Mouse (Mus musculus) naive thymus-derived CD4-positive, alpha-beta T cell, adult 2 months (primary cell): ENCODE results near the gene Slc27a1.

Source experiments
- DNase-seq: peaks from one replicate; pipeline ENCODE4 v3.0.0-alpha.2; 2011; ENCODE audit warnings: low read depth

Gene Slc27a1

GRCm38 (mm10) chr8:71586891-71587290 is 18.2 kb downstream of the Slc27a1 start:
- DNase-seq = peak; percentile 61

- no peak for DNase-seq
Observed at GRCm38 (mm10) chr8:71588762-71589161, 20.1 kb downstream of the Slc27a1 start.

DNA sequence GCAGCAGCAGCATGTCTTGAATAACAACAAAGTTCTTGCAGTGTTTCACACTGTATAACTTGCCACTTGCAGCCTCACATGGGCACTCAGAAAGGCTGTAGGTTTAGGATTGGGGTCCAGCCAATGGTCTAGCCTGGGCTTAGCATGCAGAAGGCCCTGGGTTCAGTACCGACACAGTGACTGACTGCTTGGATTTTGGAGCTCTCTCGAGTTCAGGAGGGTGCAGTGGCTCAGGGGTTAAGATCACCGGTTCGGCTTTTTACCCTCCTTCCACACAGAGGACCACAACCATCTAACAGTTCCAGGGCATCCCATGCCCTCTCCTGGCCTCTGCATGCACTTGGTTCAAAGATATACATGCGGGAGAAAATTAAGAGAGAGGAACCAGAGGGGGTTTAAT is 22.3 kb downstream of the Slc27a1 start:
- DNase-seq = no peak

- DNase-seq = peak; percentile 93
Observed at GRCm38 (mm10) chr8:71591471-71592373, 23.0 kb downstream of the Slc27a1 start, which contains the start of gene Pgls. Gene Pgls, plus strand, starts transcription at chr8:71592176.

- no peak for DNase-seq
Observed at GRCm38 (mm10) chr8:71592374-71593170, 23.9 kb downstream of the Slc27a1 start.

DNA sequence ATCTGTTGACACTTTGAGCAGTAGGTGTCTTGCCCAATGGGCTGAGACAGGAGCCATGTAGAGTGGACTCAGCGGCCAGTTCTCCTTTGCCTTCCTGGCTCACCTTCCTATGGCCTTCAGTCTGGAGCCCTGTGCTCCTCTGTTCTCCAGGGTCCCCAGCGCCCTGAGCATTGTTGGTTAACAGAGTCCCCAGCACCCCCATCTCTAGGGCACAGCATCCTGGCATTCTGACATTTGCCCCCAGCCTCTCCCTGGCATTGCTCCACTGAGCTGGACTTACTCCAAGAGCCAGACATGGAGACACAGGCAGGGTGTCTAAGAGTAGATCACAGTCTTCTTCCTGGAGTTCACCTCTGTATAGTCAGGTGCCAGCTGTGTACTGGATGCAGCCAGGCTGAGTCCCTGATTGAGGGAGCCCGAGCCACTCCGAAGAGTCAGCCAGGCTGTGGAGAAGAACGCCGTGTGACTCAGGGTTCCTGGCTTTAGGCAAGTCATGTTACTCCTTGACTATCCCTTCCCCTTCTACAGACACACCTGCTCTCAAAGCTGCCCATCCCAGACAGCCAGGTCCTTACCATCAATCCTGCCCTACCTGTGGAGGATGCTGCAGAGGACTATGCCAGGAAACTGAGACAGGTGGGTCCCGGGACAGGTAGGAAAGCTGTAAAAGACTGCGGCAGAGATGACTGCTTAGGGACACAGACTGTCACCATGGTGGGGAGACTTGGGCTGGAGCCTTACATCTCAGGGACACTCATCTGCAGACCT is 25.1 kb downstream of the Slc27a1 start:
- DNase-seq = no peak

GRCm38 (mm10) chr8:71594324-71594722 is 25.6 kb downstream of the Slc27a1 start:
- DNase-seq = no peak

DNA sequence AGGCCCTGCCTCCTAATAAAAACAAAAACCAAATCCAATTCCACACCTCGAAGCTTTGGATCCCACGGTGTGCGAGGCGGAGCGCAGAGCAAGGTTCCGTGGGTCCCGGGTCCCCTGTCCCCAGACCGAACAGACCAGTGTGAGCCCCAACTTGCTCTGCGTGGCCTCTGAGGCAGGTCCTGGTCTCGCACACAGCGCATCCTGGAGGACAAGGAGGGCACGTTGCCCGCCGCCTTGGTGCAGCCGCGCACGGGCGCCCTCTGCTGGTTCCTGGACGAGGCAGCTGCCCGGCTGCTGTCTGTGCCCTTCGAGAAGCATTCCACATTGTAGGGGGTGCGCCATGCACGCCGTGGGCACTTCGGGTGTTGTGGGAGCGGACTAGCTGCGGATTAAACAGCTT is 27.2 kb downstream of the Slc27a1 start:
- DNase-seq = peak; percentile 92

DNA sequence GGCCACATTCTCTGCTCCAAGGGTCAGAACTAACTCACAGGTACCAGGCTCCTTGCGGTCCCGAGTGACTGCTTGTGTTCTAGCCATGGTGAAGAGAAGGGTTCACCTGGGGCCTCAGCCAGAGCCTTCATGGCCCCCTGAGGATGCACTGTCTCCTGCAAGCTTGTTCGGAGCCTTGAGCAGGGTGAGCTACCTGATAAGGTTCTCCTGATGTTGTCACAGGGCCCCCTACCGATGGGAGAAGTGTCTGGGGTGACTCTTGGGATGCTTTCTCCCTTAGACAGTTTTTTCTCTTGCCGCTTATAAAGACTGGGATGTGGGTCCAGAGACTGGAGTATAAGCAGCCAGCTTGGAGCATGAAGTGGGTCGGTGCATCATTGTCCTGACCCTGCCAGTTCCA is 27.7 kb downstream of the Slc27a1 start:
- DNase-seq = no peak

DNA sequence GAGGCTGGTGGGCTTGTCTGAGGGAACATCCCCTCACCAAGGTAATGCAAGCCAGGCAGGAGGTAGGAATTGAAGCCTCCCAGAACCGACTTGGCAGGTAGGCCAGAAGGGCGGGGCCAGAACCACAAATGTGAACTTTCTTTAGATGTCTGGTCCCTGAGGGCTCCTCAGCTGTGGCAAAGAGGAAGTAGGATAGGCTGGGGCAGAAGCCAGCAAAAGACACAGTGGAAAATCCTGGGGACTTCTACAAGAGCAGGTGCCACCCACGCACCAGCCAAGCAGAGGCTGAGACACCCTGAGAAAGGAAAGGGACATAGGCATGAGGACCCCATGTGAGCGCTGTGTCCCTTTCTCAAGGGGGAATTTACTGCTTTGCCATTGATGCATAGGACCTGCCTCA is 28.1 kb downstream of the Slc27a1 start:
- peak; percentile 42 for DNase-seq

GRCm38 (mm10) chr8:71597451-71597850 is 28.8 kb downstream of the Slc27a1 start, which contains the start of gene Fam129c:
Gene Fam129c, plus strand, starts transcription at chr8:71597648.
- DNase-seq = no peak

DNA sequence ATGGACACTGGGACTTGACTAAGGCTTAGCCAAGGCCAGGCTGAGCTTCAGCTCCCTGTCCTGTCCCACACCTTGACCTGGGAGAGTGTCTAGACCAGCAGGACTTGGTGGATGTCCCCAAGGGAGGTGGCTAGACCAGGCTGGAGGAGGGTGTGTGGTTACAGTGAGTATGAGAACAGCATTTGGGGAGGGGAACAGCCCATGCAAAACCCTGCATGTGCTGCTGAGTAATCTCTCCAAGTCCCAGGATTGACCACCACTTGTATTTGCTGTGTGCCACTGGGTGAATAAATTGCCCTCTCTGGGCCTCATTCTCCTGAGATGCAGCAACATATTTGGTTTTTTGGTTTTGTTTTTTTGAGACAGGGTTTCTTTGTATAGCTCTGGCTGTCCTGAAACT is 29.7 kb downstream of the Slc27a1 start:
- no peak for DNase-seq

DNA sequence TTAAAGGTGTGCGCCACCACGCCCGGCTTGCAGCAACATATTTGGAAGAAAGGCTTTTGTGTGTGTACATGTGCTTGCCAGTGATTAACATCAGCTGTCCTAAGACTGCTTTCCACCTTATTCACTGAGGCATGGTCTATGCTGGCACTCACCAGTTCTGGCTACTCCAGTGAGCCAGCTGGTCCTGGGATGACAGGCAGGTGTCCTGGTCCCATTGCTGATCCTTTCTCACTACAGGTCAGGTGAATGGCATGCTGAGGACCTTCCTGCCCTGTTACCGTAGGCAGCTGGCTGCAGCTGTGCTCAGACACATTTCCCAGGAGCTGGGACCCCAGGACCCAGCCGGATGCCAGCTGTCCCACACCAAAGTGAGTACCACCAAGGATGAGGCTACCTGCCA is 30.2 kb downstream of the Slc27a1 start:
- DNase-seq = no peak

- peak; percentile 55 for DNase-seq
Observed at GRCm38 (mm10) chr8:71601939-71602665, 33.4 kb downstream of the Slc27a1 start.

GRCm38 (mm10) chr8:71602666-71603334 is 34.1 kb downstream of the Slc27a1 start:
- DNase-seq = no peak

GRCm38 (mm10) chr8:71604021-71604420 is 35.3 kb downstream of the Slc27a1 start:
- no peak for DNase-seq

DNA sequence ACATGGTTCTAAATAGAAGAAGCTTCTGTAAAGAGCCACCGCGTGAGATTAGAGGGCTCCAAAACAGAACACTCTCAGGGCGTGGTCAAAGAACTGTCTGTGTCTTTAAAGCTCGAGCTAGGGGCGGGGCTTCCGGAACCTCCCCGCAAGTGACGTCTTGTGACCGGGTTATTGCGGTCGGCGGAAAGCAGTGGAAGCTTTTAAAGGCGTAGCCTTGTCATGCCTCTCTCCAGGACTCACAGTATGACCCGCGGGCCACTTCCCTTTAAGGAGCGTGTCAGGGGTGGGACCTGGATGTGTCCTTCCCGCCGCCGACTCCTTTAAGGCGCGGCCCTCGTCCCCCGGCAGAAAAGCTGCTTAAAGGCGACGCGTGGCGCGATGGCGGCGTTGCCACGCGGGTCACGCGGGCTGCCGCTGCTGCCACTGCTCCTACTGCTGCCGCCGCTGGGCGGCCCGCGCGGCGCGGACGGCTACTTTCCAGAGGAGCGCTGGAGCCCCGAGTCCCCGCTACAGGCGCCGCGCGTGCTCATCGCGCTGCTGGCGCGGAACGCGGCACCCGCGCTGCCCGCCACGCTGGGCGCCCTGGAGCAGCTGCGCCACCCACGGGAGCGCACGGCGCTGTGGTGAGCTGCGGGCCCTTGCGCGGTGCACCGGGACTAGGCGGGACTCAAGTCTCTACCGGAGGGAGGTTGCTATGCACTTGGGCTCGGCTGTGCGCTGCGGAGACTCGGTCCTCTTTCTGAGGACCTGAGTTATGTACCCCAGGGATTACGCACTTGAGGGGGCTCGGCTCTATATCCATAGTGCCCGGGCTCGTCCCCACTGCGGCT is 42.4 kb downstream of the Slc27a1 start, which contains the start of gene Colgalt1:
Colgalt1 (plus strand) TSS at position 177 of the 830 bp plus-strand sequence.
- DNase-seq = peak; percentile 99

DNA sequence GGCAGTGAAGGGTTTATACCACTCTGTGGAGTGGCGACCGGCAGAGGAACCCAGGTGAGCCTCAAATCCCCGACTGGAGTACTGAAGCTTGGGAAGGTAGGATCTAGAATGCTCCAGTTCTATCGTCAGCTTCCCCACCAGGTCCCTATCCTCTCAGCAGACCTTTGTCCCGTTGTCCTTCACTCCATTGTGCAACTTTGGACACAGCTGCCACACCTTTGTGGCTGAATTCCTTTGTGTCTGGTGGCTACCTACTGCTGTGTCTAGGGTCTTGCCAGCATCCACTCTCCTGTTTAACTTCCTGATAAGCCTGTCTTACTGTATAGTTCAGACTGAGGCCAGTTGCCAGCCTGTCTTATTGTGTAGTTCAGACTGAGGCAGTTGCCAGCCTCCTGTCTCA is 43.5 kb downstream of the Slc27a1 start:
- DNase-seq = no peak

DNA sequence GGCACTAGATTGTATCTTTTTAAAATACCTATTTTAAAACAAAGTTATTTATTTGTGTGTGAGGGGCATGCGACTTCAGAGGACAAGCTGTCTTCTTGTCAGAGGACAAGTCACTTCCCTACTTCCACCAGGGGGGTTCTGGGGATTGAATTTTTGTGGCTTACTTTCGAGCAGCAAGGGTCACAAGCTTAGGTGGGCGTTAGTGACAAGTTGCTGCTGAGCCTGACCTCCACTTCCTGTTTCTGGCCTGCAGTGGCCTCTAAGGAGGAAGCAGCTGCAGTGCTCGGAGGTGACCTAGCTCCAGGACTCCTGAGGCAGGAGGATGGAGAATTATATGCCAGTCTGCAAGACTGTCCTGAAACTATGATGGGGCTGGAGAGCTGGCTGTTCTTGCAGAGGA is 44.7 kb downstream of the Slc27a1 start:
- no peak for DNase-seq

DNA sequence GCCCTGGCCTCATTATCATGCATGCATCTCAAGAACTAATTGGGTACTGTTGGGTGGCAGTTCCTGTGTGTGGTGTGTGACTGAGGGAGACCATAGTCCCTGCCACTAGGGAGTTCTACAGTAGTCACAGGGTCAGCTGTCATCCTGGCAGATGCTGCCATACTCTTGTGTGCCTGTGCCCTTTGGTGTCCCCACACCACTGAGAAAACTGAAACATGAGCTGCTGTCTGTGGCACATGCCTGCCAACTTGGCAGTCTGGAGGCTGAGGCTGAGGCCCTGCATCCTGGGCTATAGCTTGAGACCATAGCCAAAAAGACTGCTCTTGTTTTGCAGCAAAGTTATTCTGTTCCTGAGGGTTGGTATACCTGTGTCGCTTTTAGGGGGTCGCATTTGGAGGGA is 51.1 kb downstream of the Slc27a1 start:
- no peak for DNase-seq
